Mouse (Mus musculus): ENCODE results near the gene Tmc4. TPM values are rescaled to one million over a fixed set of nuclear protein-coding genes. Genes with fewer than 3 reads are reported as not detected.

Gene Tmc4
- polyA plus RNA-seq, 1 experiment from 2014 or later = 6.2 TPM

DNA sequence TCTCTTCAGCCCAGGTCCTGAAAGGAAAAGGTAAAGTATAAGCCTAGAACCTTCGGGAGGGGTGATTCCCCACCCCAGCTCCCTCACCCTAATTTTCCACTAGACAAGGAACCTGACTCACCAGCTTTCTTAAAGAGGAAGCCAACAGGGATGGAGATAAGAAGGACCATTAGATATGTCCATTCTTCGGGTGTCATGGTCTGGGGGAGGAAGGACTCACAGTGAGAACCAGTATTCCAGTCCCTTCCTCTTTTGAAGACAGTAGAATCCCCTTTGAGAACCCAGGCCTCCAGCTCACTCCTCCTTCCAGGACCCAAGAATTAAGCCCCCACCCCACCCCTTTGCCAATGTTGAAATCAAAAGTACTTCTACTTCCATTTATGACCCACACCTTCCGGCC is 14.6 kb upstream of the Tmc4 start:
- no peaks in the 10 kb centered on the region for H3K27me3 ChIP-seq
- peak overlapping the region; percentile 73 for H3K4me3 ChIP-seq
- H3K4me1 ChIP-seq = peaks cover 21% of the 10 kb centered on the region
- H3K36me3 ChIP-seq = peaks cover 32% of the 10 kb centered on the region
- H3K4me2 ChIP-seq = peak overlapping the region; percentile 81
- H3K27ac ChIP-seq = peak overlapping the region; percentile 98
- no peaks in the 10 kb centered on the region for H3K9me3 ChIP-seq
- 36% methylated on average over 3 of the region's 3 CpGs for WGBS
- no peak for ATAC-seq (ENCODE audit: insufficient number of reproducible peaks, insufficient read depth, low FRiP score, low TSS enrichment, low read depth)
- peak overlapping the region; percentile 93 for H3K9ac ChIP-seq

DNA sequence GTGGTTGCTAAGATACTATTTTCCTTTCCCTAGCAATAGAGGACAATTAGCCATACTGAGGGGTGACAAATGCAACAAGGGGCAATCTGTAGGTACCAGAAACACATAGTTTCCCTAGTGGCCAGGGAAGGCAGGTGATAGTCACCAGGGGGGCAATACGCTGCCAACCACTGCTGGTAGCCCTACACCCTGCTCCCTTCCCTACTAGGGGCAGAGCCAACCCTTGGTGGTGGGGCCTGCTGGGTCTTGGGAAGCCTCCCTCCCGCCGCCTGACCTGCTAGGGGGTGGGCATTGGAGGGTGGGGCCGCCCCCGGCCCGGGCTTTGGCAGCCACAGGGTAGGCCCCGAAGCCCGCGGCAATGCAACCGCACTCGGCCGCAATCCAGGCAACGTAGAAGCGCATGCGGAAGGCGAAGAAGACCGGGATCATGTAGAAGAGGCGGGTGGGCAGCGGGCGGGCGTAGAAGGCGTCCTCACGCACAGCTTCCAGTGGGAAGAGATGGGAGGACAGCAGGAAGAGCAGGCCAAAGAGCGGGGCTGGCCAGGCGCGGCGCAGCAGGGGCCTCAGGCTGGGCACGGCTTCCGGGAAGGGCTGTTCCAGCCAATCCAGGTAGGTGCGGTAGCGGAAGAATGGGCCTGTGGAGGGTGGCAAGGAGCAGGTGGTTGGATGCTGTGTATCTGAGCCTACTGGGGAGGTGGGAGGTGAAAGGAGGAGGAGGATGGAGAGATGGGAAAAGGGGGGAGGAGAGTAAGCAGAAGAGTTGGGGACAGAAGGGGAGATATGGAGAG is 8.2 kb upstream of the Tmc4 start:
- Histone ChIP-seq H3K27me3 (no peaks in the 10 kb centered on the region), H3K9ac (0 out of 2 replicates have a peak overlapping the region, but pooled peaks have one; percentile 27), H3K4me2 (no peak overlapping the region), H3K4me3 (no peak overlapping the region), H3K4me1 (no peaks in the 10 kb centered on the region), H3K9me3 (no peaks in the 10 kb centered on the region), H3K27ac (no peak overlapping the region), H3K36me3 (peaks cover 61% of the 10 kb centered on the region)
- 0 out of 2 replicates have a peak, but pooled peaks have one; percentile 23 for ATAC-seq (ENCODE audit: insufficient number of reproducible peaks, insufficient read depth, low FRiP score, low TSS enrichment, low read depth)
- 85% methylated on average over 31 of the region's 31 CpGs for WGBS

DNA sequence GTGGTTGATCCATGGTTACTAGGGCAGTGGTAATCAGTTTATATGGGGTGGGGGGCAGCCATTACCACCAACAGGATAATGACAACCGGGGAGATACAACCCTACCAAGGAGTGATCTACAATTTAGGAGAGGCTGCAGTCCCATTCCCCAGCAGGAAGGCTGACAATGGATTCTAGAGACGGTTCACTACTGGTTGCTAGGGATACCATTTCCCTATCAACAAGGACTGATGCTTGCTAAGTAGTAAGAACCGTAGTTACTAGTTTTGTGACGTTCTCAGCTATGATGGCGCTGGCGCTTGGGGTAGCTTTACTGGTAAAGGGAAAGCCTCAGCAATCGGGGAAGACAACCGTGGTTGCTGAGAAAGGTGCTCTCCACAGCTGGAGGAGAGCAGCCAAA is 7.3 kb upstream of the Tmc4 start:
- WGBS = 91% methylated on average over 8 of the region's 8 CpGs
- no peak for ATAC-seq (ENCODE audit: insufficient number of reproducible peaks, insufficient read depth, low FRiP score, low TSS enrichment, low read depth)
- H3K9ac ChIP-seq = no peak overlapping the region

DNA sequence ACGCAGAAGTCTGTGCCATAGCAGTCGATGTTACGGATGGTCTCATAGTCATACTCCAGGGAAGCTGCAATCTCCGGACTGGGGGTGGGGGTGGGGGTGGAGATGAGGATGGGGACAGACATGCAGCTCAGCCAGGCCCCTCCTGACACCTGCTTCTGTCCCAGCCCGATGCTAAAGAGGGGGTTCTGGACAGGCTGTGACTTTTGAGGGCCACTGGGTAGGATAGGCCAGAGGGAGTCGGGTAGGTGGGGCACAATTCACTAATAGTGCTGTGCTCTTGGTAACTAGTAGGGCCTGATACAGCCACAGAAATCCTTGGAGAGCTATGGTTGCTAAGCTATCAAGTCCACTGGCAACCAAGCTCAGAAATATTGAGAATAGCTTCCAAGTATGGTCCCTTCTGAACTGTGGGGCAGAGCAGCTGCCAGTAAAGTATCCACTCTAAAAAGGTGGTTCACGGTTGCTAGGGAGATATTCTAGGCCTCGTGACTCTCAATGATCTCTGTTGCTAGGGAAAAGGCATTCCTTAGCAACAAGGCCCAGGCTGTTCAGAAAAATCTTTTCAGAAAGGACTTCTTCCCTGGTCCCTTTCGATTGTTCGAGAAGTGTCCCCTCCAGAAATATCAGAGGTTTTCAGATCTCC is 6.7 kb upstream of the Tmc4 start:
- Histone ChIP-seq H3K9ac (no peak overlapping the region), H3K4me1 (no peaks in the 10 kb centered on the region), H3K4me2 (no peak overlapping the region), H3K27ac (no peak overlapping the region), H3K27me3 (no peaks in the 10 kb centered on the region), H3K36me3 (peaks cover 69% of the 10 kb centered on the region), H3K4me3 (no peak overlapping the region), H3K9me3 (no peaks in the 10 kb centered on the region)
- ATAC-seq (ENCODE audit: insufficient number of reproducible peaks, insufficient read depth, low FRiP score, low TSS enrichment, low read depth) = no peak
- 89% methylated on average over 10 of the region's 10 CpGs for WGBS

More for the DNA sequence above, 7.3 kb upstream of the Tmc4 start:
- Histone ChIP-seq H3K4me1 (no peaks in the 10 kb centered on the region), H3K27me3 (no peaks in the 10 kb centered on the region), H3K9me3 (no peaks in the 10 kb centered on the region), H3K27ac (no peak overlapping the region), H3K4me3 (no peak overlapping the region), H3K4me2 (no peak overlapping the region), H3K36me3 (peaks cover 65% of the 10 kb centered on the region)

DNA sequence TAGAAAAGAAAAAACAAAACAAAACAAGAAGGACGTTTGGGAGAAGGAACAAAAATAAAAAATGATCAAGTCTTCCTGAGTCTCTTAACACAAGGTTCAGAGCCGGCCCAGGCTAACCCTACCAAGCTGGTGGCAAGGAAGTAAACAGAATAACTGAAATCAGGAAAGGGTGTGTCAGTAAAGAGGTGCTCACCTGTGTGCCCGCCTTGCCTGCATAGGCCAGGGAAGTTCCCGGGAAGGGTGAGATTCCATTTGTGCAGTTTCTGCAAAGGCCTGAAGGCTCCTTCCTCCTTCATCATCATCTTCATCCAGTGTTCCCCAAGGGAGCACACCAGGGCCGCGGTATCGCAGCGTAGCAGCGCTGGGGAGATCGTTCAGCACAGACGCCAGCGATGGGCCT is 982 bp downstream of the Tmc4 start:
- H3K27ac ChIP-seq = no peak overlapping the region
- H3K27me3 ChIP-seq = no peaks in the 10 kb centered on the region
- 89% methylated on average over 12 of the region's 12 CpGs for WGBS
- no peaks in the 10 kb centered on the region for H3K4me1 ChIP-seq
- no peak overlapping the region for H3K9ac ChIP-seq
- no peaks in the 10 kb centered on the region for H3K9me3 ChIP-seq
- no peak overlapping the region for H3K4me3 ChIP-seq
- ATAC-seq (ENCODE audit: insufficient number of reproducible peaks, insufficient read depth, low FRiP score, low TSS enrichment, low read depth) = no peak
- H3K4me2 ChIP-seq = no peak overlapping the region
- peaks cover 32% of the 10 kb centered on the region for H3K36me3 ChIP-seq

DNA sequence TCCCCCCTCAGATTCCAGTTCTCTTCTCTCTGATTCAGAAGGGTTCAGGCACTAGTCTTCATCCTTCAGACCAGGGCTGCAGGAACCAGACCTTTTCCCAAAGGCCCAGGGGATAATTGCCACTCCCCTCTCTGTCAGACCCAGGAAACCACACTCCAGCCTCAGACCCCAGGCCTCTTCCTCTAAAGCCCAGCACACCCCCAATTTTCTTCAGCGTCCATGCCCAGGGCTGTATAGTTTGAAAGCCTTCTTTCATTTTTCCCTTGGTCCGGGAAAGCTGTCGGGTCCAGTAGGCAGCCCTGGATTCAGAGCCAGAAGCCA is 2.2 kb downstream of the Tmc4 start:
- Histone ChIP-seq H3K4me3 (no peak overlapping the region), H3K9ac (no peak overlapping the region), H3K27me3 (no peaks in the 10 kb centered on the region), H3K9me3 (no peaks in the 10 kb centered on the region), H3K4me1 (no peaks in the 10 kb centered on the region), H3K4me2 (no peak overlapping the region), H3K36me3 (peaks cover 23% of the 10 kb centered on the region), H3K27ac (no peak overlapping the region)
- WGBS = 70% methylated on average over 3 of the region's 3 CpGs
- ATAC-seq (ENCODE audit: insufficient number of reproducible peaks, insufficient read depth, low FRiP score, low TSS enrichment, low read depth) = no peak

DNA sequence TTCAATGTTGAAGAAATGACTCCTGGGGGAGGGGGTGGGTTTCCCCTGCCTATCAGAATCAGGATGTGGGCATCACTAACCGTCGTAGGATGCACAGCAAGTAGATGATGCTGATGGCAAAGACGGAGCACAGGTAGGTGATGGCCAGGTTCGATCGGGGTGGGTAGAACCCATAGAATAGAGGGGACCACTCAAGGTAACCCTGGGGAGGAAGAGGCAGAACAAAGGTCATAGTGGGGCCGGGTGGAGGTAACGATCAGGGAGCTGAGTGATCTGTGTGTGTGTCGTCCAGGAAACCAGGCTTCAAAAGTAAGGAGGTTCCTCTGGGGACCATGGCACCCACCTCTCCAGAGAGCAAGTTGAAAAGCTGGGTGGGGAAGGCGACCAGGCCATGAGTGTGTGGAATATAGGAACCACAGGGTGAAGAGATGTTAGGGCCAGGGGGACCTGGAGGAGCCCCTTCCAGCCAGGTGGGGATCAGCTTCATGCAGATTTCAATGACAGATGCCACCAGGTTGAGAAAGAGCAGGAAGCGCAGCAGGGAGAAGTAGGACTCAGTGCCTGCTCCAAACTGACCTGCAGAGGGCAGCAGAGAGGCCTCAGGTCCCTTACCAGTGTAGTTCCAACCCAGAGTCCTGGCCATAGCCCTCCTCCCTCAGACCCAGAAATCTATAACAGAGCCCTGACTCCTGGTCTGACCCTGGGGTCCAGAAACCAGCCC is 2.7 kb downstream of the Tmc4 start:
- Histone ChIP-seq H3K9ac (no peak overlapping the region), H3K4me3 (no peak overlapping the region), H3K4me2 (no peak overlapping the region), H3K4me1 (no peaks in the 10 kb centered on the region), H3K9me3 (no peaks in the 10 kb centered on the region), H3K27me3 (no peaks in the 10 kb centered on the region), H3K27ac (no peak overlapping the region), H3K36me3 (peaks cover 20% of the 10 kb centered on the region; the same call in 1 of the 2 replicates)
- ATAC-seq (ENCODE audit: insufficient number of reproducible peaks, insufficient read depth, low FRiP score, low TSS enrichment, low read depth) = no peak
- 73% methylated on average over 10 of the region's 10 CpGs for WGBS

DNA sequence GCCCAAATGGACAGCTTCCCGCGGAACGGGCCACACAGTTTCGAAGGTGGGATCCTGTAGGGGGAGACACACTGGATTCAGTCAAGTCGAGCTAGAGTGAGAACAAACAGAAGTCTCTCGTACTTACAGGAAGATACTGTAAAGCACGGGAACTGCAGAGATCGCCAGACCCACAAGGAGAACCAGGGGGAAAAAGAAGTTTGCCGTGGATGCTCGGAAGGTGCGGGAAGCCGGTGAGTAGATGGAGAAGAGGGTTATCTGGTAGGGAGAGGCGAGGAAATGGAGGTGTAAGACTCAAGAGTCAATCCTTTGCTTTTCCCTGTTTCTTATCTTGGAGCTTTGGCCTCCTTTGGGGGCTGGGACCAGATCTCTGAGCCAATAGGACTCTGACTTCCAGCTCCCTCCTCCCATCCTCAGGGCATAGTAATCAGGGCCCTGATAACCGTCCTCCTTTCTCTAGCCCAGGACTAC is 10.4 kb downstream of the Tmc4 start:
- Histone ChIP-seq H3K27me3 (no peaks in the 10 kb centered on the region), H3K36me3 (peaks cover 13% of the 10 kb centered on the region), H3K9me3 (no peaks in the 10 kb centered on the region), H3K27ac (peak overlapping the region; percentile 90; the same call in 1 of the 2 replicates), H3K4me1 (peaks cover 23% of the 10 kb centered on the region), H3K9ac (peak overlapping the region; percentile 41; the same call in 1 of the 2 replicates), H3K4me2 (no peak overlapping the region; the same call in 1 of the 2 replicates), H3K4me3 (0 out of 2 replicates have a peak overlapping the region, but pooled peaks have one; percentile 16)
- ATAC-seq (ENCODE audit: insufficient number of reproducible peaks, insufficient read depth, low FRiP score, low TSS enrichment, low read depth) = no peak
- 17% methylated on average over 14 of the region's 14 CpGs for WGBS

DNA sequence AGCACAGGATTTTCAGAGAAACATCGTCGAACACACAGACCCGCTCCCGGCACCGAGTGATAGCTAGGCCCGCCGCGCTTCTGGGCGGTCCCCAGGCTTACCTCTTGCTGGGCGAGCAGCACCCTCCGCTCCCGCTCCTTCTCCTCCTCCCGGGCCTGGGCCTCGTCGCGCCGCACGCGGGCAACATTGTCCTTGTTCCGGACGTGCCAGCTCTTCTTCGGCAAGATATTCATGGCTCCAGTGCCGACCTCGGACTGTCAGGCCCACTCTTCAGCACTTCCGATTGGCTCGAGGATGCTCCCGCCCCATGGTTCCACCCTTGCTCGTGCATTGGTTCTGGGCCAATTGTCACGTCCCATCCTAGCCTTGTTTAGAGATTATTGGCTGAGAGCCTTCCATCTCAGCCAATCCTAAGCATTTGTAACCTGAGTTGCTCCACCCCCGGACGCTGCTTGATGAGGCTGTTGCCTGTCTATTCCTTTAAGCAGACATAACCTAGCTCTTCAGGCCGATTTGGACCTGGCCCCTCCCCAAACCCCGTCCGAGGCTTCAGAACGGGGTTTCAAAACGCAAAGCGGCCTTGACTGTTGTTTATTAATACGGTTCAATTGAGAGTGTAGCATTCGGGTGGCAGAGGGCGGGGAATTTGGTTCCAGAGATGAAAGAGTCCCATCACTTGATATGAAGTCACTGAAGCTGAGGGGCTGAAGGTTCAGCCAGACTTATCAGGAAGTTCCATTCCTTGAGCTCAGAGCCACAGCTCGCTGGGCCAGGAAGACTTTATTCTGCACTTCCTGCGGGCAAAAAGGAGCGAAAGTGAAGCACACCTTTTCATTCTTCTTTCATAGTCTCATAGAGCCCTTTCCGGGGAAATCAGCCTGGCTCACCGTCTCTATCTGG is 11.9 kb downstream of the Tmc4 start, which contains the start of gene Leng1:
TSS of gene Leng1 (minus strand) at position 626 of the 900 bp plus-strand sequence.
- H3K27me3 ChIP-seq = no peaks in the 10 kb centered on the region
- H3K4me3 ChIP-seq = peak within 1 kb of the TSS; percentile 74
- H3K9me3 ChIP-seq = no peaks in the 10 kb centered on the region
- H3K27ac ChIP-seq = peak within 1 kb of the TSS; percentile 90
- peaks cover 23% of the 10 kb centered on the region for H3K4me1 ChIP-seq
- peak within 1 kb of the TSS; percentile 87 for H3K9ac ChIP-seq
- ATAC-seq (ENCODE audit: insufficient number of reproducible peaks, insufficient read depth, low FRiP score, low TSS enrichment, low read depth) = peak; percentile 97
- 4% methylated on average over 45 of the region's 45 CpGs for WGBS
- H3K4me2 ChIP-seq = peak within 1 kb of the TSS; percentile 70
- H3K36me3 ChIP-seq = peaks cover 28% of the 10 kb centered on the region

DNA sequence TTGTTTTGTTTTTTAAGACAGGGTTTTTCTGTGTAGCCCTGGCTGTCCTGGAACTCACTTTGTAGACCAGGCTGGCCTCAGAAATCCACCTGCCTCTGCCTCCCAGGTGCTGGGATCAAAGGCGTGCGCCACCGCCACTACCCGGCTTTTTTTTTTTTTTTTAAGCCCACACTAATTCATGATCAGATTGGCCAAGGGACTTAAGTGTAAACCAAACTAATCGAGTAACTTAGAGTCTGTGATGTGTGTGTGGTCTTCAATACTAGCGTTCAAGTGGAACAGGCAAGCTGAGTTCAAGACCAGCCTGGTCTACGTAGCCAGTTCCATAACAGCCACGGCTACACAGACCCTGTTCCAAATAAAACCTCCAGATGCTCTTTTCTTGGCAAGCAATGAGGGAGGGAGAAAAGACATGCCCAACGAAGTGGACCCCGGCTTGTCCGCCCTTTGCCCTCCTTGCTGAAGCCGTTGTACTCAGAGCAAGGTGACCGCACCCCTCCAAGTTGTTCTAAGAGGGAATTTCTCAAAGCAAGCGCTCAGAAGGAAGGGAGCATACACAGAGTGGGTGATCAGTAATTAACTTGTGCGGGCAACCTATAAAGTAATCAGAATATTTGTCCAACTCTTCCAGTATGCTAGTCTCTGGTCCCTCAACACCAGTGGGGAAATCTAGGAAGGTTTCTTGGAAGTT is 12.7 kb downstream of the Tmc4 start:
- Histone ChIP-seq H3K4me1 (peaks cover 23% of the 10 kb centered on the region), H3K9me3 (no peaks in the 10 kb centered on the region), H3K4me3 (peak overlapping the region; percentile 74), H3K27ac (peak overlapping the region; percentile 90), H3K9ac (peak overlapping the region; percentile 87), H3K4me2 (peak overlapping the region; percentile 70), H3K36me3 (peaks cover 36% of the 10 kb centered on the region), H3K27me3 (no peaks in the 10 kb centered on the region)
- ATAC-seq (ENCODE audit: insufficient number of reproducible peaks, insufficient read depth, low FRiP score, low TSS enrichment, low read depth) = peak; percentile 7; the same call in 1 of the 2 replicates
- WGBS = 30% methylated on average over 15 of the region's 15 CpGs

Data from embryonic facial prominence, embryonic 13.5 days (tissue).